Mouse (Mus musculus): ENCODE measurements around the gene Lbhd2. TPM values are rescaled to one million over a fixed set of nuclear protein-coding genes. Genes with fewer than 3 reads are reported as not detected.

The Lbhd2 gene
- total RNA-seq (2021): under 1 TPM in 1 of 2 experiments, not detected in 1; 0.59 TPM
- long read RNA-seq, experiment 1: 0 reads
- long read RNA-seq, experiment 2: 0 reads

DNA sequence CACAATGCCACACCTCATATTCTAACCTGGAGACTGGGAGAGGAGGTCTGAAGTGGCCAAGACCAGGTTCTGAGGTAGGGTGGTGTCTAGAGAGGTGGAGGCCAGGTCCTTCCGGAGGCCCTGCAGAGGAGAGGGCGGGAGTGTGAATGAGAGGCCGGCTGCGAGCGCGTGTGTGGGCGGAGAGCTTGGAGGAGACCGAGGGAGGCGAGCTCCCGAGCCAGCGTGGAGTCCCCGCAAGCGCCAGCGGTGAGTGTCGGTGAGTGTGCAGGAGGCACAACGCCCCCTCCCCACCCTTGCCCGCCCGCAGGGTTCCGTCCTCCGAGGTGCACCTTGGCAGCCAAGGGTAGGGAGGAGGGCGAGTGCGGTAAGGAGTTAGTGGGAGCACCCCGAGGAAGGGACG is at the start of gene Lbhd2:
TSS of gene Lbhd2 (plus strand) at position 188 of the 400 bp plus-strand sequence.
- DNase-seq (ENCODE audit: low spot score in 2 of 2): no peak

DNA sequence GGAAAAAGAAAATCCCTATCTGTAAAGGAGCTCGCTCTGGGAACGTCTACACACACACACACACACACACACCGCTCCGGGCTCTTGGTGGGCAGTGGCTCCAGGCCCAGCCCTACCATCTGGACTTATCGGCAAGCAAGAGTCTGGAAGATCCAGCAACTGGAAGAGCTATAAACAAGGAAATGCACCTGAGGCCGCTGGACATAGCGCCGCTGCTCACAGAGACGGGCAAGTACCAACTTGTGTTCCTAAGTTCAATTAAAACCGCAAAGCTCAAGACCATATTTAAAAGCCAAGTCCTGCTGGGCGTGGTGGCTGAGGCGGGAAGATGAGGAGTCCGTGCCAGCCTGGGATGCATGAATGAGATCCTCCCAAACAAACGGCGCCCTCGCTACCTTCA is 45.9 kb upstream of the Lbhd2 start:
- no peak for DNase-seq (ENCODE audit: low spot score in 2 of 2)

DNA sequence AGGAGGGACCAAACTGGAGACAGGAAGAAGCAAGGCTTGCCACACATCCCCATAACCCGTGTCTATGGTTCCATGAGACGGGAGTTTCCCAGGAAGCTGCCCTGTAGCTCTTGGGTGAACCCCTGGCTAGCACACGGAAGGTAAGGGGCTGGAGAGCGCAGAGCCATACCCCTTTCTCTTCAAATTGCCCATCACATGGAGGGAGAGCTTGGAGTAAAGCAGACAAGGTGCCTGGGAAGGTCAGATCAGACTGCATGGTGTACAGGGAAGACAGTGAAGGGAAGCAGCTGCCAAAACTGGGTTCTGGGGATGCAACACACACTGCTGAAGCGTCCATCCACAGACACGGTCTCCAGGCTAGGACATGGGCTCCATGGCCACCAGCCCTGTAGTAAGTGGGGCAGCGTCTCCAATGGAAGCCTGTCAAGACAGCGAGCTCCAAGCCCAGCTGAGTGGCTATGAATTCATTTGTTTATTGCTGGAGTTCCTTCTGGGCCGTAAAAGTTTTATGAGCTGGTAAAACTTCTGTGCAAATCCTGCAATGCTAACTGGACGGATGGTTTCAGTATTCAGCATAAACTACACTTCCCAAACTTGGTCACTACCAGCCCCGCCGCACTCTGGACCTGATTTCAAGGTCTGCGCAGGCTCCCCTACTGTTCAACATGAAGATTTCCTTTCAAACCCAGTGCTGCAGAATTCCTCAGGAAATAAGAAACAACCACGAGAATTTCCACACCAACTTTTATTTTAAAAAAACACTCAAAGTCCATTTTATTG is 45.1 kb upstream of the Lbhd2 start:
- no peak for DNase-seq (ENCODE audit: low spot score in 2 of 2)

DNA sequence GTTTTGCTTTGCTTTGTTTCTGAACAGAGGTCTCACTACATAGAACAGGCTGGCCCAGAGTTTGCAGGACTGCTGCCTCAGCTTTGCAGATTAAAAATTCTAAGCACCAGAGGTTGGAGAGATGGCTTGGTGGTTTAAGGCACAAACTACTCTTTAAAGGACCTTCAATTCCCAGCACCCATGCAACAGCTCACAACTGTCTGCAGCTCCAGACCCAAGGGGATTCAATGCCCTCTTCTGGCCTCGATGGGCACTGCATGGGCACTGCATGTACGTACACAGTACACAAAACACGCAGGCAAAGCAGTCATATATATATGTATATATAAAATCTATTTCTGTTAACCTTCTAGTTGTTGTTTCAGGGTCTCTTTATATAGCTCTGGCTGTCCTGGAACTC is 42.4 kb upstream of the Lbhd2 start:
- no peak for DNase-seq (ENCODE audit: low spot score in 2 of 2)

DNA sequence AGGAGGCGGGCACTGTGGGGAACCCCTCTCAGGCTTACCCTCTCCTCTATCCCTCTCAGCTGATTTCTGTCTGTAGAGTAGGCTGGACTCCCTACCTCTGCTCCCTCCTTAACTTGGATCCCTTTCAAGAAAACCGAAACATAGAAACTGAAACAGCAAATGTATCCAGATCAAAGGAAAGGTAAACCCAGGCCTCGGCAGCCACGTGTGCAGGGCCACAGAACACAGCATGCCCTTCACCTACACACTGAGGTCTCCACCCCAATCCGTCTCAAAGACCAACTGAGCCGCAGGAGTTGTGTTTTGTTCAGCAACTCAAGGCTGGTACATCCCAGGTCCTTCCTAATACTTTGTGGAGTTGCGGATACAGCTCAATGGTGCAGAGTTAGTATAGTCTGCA is 39.5 kb upstream of the Lbhd2 start:
- DNase-seq (ENCODE audit: low spot score in 2 of 2): no peak

DNA sequence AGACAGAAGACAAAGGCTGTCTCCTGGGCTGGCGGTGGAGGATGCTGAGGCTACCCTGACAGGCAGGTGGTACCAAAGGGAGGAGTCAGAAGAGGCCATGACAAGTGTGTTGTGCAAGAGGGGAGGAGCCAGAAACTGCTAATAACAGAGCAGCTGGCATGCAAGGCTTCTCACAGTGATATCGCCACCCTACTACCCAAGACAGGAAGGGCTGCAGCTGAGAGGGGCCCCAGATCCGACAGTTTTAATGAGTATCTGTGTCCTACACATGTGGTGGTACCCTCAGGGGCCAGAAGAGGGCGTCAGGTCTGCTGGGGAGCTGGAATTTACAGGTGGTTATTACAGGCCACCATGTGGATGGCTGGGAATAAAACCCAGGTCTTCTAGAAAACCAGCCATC is 36.4 kb upstream of the Lbhd2 start:
- no peak for DNase-seq (ENCODE audit: low spot score in 2 of 2)

DNA sequence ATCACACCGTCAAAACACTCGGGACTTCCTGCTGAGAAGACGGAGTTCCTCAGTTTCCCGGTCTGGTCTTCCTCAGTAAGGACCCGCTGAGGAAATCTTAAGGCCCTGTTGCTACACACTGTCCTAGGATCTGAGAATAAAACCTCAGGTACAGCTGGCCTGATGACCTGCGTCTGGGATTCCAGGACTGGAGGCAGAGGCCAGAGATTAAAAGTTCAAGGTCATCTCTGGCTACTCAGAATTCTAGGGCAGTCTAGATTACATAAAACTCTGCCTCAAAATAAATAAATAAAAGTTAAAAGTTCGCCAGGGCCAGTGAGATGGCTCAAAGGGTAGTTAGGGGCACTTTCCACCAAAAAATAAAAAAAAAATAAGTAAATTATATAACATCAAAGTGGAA is 34.7 kb upstream of the Lbhd2 start:
- DNase-seq (ENCODE audit: low spot score in 2 of 2): no peak

DNA sequence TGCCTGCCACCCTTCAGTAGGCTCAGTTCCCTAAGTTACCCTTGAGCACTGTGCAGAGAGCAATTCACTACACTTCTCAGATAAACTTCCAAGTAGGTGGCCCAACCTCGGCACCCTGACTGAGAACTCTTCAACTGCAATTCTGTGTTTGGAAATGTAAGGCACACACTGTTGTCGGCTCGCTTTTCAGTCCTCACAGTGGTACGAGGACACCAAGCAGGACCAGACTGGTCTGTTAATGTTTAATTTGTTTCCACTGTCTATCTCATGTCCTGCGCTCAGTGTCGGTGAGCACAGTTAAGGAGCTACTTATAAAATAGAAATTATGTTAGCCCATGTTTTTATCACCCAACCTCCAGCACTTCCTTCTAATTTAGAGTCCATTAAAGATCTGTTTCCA is 33.2 kb upstream of the Lbhd2 start:
- DNase-seq (ENCODE audit: low spot score in 2 of 2): no peak

DNA sequence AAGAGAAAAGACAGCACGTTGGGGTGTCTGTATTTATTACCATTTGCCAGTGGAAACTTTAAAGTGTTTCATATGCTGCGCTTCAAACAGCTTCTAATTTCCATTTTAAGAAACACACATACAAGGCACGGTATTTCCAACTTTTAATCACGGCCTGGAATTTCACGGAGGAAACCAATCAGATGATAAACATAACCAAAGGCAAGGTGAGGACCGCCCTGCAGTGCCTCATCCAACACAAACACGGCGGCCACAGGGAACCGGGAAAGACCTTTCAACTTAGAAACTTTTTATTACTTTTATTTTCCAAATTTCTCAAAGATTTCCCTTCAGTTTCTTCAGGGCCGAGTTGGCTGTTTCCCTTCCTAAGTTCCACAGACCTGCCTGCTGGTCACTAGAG is 31.9 kb upstream of the Lbhd2 start:
- no peak for DNase-seq (ENCODE audit: low spot score in 2 of 2)

DNA sequence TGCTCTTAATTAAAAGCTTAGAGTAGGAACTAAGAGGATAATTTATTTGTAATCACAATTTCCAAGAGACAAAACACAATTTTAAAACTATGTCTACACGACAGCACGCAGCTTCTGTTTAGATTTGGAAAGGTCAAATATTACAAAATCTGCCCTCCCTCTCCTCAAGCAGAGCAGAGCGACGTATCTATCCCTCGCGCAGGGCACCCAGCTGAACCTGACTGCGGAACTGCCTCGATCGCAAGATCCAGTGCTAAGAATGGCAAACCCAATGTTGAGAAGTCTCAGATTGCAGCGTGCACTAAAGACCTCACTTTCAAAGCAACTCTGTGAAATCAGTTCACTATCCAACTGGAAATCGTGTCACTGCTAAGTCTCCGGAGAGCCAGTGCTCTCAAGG is 31.1 kb upstream of the Lbhd2 start:
- no peak for DNase-seq (ENCODE audit: low spot score in 2 of 2)

DNA sequence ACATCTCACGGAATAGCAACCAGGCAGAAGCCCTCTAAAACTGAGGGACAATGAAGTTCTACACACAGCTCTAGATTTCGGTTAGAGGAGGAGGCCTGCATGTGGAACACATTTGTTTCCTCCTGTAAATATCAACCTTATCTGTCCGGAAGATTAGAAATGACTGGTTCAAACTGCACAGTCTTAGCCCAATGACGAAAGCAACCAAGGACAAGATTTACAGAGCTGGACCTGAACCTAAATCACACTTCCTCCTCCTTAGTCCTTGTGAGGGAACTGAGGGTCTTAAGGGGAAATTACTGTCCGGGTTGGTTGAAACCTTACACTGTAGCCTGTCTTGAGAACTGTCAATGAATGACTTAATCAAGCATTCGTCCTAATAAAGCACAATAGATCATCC is 30.6 kb upstream of the Lbhd2 start:
- DNase-seq (ENCODE audit: low spot score in 2 of 2): no peak

DNA sequence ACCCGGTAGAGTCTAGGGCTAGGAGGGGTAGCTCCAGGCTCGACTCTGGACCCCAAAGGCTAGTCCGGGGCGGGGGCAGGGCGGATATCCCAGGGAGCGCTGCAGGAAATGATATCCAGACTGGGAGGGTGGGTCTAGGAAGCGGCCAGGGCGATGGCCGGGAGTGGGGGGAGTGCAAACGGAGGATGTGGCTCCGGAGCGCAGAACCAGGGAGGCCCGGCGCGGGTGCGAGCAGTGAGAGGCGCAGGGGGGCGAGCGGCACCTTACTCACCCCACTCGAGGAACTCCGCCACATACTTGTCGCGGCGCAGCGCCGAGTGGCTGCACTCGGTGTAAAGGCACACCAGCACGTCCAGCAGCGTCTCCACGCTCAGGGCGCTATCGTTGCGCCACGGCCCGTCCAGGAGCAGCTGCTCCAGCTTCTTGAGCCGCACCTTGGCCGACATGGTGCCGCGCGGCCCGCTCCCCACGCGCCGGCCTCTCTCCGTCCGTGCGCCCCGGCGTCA is 29.7 kb upstream of the Lbhd2 start:
- peak; percentile 49 to 70 for DNase-seq (ENCODE audit: low spot score in 2 of 2)

DNA sequence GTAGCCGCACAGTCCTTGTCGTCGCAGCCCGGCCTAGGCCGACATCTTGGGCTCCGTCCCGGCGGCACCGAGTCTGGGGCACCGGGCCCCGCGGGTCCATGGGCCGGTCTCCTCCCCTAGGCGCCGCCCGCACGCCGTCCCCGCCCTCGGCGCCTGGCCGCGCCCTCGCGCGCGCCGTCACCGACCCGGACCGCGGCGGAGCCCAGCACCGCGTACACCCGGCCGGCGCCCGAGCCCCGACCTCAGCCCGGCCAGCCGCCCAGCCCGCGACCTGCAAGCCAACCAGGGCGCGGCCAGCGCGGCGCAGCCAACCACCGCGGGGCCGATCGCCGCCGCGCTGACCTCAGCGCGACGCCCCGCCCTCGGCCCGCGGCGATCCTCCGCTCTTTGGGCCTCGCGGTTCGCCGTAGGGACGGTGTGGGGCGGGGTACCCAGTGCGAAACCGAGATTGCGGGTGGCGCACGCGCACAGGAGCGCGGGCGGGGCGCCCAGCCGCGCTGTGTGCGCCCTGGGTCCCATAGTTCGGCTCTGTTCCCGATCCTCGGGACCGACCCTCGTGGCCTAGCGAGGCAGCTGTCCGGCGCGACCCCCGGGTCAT is 29.1 kb upstream of the Lbhd2 start, which contains the start of gene Cdc42bpb:
TSS of gene Cdc42bpb (minus strand) at position 343 of the 598 bp plus-strand sequence.
- peak; percentile 93 to 95 for DNase-seq (ENCODE audit: low spot score in 2 of 2)

DNA sequence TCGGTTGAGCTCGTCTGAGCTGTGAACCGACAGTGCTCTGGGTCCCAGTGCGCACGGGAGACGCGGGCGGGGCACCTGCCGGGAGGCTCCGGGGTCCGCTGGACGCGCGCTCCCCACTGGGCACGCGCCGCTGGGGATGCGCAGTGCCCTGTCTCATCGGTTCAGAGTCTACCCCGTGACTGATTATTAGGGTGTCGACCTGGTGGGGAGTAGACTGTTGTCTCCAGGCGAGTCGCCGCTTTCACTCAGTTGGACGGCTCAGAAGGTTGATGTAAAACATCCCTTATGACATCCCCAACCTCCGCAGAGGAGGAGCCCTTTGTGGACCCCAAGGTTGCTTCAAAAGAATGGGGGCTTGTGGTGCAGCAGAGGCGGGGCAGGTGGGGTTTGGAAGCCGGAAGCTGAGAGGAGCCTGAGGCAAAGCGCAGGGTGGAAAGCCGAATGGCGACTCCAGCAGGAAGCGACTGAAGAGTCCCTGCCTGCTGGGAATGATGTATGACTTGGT is 28.6 kb upstream of the Lbhd2 start:
- DNase-seq (ENCODE audit: low spot score in 2 of 2): no peak

DNA sequence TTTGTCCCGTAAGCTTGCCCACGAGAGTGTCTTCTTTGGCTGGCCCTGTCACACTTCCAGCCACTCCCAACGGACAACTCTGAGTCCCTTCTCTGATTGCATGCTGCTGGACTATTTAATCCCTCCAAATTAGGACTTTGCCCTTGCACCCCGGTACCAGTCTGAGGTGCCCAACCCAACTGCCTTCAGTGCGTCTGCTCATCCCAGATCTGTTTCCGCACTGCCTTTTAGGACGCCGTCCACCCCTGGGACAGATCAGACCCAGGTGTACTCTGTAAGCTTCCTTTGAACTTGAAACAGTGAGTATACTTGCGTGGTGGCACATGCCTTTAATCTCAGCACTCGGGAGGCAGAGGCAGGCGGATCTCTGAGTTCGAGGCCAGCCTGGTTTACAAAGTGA is 27.8 kb upstream of the Lbhd2 start:
- DNase-seq (ENCODE audit: low spot score in 2 of 2): no peak

DNA sequence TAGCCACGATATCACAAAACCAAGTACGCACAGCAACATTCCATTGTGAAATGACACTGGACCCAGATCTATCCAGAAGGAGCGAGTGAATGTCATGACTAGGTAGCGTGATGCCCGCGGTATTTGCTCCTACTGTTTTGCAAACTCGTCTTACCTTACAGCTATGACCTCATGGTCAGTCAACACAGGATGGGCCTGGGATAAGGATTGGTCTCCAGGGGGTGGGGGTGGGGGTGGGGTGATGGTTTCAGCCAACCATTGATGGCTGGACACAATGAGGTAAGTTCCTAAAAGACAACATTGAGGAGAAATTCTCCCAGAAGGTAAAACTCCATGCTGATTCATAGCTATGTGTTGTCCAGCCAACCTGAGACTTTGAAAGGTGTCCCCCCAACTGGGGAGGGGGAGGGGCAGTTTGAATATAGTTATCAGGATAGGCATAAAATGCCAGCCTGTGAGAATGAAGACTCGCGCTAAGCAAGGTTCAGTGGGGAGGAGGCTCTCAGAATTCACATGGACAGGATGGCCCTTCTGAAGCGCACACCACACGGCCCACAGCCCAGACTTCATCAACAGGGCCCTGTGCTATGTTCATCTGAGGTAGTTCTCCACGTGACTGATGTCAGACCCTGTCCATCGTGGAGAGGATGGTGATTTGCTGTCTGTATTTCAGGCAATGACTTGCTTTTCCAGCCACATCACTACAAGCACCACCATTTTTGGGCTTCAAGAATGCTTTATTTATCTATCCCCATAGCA is 20.5 kb upstream of the Lbhd2 start:
- no peak for DNase-seq (ENCODE audit: low spot score in 2 of 2)

DNA sequence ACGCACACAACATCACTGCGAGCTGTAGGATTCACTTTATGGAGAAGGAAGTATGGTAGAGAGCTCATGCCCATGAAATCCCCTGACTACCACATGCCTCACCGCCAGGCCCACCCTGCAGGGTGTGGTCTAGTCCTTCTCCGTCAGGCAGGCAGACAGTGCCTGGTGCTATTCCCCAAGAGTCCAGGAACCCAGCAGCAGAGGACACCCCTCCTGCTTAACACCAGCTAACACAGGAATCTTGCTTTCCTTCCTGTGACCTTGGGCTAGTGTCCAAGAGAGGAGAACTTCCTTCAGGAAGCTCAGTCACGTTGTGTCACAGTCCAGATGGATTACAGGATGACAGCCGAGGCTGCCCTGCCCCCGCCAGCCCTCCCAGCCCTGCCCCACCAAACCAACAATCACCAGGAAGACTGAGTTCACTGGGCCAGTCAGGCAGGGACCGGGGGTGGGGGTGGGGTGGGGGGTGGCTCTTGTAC is 19.9 kb upstream of the Lbhd2 start:
- no peak for DNase-seq (ENCODE audit: low spot score in 2 of 2)

DNA sequence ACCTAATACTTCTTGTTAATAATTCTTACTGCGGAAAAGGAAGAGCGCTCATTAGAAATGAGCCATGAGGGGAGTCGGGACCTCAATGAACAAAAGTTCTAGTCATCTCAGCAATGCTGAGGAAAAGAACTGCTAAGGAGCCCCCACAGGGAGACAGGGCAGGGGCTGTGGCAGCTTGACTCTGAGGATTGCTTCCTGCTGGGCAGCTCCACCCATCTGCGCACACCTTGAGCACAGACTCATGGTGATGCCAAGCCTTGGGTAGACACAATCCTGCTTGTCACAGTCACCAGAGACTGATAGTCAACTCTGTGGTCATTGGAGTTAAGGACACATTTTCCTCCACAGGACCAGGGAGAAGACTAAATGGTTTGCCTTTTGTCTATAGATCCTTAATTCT is 19.5 kb upstream of the Lbhd2 start:
- no peak for DNase-seq (ENCODE audit: low spot score in 2 of 2)

DNA sequence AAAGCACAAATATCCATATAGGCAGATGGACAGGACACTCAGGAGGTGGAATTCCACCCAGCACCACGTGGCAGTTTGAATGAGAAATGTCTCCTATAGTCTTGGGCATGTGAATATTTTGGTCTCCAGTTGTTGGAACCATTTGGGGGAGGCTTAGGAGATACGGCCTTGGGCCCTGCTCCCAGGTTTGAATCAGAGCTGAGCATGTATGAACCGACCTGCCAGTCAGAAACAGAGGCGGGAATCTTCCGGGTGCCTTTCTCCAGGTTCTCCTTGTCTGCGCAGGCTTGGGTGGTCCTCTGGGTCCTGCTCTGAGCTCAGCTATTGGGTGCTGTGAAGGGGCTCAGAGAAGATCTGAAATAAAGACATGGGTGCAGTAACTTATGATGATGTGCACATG is 12.6 kb upstream of the Lbhd2 start:
- no peak for DNase-seq (ENCODE audit: low spot score in 2 of 2)

DNA sequence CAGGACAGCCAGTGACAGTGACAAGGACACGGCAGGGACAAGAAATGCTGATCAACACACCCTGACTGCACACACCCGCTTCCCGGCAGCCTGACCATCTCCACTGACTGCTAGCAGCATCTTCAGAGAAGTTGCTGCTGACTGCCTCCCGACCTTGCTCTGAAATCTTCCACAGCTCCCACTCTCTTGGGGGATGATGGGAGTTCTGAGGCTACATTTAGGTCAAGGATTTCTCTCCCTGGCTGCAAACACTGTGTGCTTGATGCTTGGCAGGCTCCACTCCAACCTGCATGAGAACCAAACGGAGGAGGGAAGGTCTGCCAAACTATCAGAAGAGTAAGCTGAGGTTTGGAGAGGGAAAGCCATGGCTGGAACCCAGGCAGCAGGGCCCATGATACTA is 9.6 kb upstream of the Lbhd2 start:
- DNase-seq (ENCODE audit: low spot score in 2 of 2): no peak

DNA sequence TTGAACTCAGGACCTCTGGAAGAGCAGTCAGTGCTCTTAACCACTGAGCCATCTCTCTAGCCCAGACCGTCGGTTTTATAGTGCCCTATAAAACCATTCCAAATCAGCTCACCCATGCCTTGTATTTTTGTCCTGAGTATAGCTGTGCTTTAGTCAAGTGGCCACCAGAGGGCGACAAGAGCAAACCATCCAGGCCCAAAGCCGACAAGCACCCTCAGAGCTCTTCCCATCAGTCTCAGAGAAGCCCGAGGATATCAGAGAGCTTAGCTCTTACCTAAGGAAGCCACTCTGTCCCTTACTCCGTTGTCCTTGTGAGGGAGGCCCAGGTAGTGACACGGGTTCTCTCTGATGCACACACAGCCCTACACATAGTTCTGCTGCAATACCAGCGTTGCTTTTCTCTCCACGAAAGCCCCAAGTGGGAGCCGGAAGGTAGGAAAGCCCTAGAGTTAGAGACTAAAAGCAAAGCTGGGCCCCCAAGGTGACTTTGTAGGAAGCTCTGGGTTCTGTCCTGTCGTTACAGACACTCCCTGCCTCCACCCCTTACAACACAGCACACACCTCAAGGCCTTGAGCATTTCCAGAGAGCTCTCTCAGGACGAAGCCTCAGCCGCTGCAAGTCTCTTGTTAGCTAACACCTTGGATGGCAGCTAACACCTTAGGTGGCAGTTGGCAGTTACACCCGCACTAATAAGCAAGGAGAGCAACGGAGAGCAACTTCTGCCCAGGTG is 5.0 kb upstream of the Lbhd2 start:
- peak in 1 of 2 experiments; percentile 73 for DNase-seq (ENCODE audit: low spot score in 2 of 2)
